Mouse (Mus musculus) spleen, postnatal 36 days (tissue): Measurements from ENCODE around the gene Lipn.

Source experiments
- DNase-seq, 2 experiments: peaks; one replicate each; pipeline ENCODE4 v3.0.0; 2022; ENCODE audit warnings: low spot score in 2 of 2, mixed read lengths in 1 of 2

Gene Lipn

DNA sequence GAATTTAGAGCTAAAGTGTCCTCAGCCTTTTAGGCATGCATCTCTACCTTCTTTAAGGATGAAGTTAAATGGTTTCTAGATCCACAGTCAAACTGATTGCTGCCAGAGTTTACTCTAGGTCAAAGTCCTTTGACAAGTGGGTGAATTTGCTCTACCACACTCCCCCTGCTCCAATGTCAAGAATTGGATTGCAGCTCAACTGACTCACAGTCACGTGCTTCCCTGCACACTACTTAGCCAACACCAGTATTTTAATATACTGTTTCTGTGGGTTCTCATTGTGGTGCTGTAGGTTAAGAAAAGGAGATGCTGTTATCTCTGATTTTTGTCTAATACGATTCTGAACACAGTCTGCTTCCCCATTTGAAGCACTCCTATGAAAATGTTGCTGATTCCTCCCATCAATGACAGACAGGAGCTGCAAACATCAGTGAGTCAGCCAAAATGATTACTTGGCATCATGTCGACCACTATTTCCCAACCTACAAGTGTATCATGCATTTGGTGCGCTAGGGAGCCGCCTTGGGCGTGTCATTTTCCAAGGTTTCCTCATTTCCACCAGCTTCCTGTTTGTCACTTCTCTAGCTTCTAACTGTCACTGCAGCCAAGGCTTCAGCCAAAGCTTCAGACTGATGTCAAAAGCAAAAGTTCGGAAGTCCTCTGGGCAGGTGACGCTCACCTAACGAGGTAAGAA, at the start of gene Lipn:
Gene Lipn, plus strand, starts transcription at position 580 of the 694 bp plus-strand sequence.
- DNase-seq: no peak

DNA sequence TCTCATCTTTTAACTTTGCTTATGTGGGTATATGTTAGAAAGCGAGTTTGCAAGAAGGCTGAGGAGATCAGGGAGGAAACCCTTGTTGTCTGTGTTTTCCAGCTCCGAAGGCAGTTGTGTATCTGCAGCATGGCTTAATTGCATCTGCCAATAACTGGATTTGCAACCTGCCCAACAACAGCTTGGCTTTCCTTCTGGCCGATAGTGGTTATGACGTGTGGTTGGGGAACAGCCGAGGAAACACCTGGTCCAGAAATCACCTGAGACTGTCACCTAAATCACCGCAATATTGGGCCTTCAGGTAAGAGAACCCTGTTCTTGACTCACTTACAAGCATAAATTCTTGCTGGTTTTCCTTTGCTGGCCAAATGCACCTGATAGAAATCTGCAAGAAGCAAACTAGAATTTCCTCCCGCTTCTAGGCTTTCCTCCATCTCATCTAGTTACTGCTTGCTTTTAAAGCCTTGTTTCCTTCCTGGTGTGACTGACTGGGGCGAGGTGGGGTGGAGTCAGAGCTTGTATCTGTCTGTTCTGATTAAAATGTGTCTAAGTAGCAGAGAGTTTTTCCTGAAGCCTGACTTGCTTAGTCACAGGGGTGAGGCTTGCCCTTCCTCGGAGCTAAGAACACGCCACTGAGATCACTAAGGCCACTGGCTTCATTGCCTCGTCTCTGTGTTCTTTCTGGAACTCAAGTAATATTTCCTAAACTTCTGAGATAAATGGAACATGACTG, 45.6 kb upstream of the Lipn start:
- no peak for DNase-seq

DNA sequence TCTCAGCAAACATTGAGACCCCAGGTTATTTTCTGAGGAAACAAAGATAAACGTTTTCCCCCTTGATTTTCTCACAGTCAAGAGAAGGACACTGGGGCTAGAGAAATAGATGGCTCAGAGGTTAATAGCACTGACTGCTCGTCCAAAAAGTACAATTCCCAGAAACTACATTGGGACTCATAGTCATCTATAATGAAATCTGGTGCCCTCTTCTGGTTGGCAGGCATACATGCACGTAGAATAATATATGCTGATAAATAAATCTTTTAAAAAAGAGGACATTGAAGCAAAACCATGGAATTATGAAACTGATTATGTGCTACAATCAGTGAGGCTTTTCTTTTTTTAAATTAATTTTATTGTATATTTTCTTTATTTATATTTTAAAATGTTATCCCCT, 44.4 kb upstream of the Lipn start:
- no peak for DNase-seq

DNA sequence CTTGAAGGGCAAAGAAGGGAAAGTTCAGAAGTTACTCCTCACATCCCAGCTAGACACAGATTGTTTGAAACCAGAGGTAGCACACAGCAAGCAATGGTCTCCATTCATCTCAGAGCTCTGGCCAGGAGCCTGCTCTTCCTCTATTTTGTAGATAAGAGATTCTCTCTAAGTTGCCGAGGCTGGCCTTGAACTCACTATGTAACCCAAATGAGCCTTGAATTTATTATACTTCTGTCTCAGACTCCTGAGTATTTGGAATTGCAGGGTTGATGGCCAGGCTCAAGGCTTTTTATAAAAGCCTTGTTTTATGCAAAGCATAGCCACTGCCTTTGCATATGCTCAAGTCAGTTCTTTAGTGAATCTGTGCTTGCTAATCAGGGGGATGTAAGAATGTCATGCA, 27.4 kb upstream of the Lipn start:
- no peak for DNase-seq

DNA sequence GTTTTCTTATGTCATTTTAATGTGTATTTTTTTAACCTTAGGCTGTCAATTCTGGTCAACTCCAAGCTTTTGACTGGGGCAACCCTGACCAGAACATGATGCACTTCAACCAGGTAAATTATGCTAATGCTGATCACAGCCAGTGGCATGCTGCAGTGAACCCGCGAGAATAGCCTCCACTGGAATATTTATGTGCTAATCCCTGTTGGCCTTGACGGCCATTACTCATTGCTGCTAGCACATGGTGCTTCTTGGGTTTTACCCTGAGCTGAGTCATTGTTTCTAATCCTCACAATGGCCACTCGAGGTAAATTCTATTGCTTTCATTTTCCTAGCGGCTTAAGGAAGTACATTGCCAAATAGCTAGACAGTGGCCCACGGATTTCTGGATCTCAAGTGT, 24.1 kb upstream of the Lipn start:
- no peak for DNase-seq

DNA sequence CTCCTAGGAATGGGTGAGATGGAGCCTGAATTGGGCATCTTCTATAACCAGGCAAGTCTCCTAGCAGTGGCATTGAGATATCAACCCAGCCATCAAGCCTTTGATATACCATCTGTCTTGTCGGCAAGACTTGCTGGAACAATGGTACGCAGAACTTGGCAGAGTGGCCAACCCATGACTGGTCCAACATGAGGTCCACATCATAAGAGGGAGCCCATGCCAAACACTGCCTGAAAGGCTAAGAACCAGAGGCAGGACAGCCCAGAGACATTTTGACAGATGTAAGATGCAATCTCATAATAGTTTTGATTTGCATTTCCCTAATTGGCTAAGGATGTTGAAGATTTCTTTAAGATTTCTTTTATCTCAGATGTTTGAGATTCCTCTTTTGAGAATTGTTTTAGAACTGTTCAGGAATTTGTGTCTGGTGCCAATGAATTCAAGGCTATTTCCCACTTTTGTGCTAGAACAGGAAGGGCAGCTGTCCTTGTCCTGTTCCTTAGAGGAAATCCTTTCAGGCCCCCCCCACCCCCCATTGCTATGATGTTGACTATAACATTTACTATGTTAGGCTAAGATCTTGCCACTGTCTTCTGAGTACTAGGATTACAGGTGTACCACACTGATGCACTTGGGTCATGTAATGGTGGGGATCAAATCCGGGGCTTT, 17.7 kb upstream of the Lipn start:
- no peak for DNase-seq

DNA sequence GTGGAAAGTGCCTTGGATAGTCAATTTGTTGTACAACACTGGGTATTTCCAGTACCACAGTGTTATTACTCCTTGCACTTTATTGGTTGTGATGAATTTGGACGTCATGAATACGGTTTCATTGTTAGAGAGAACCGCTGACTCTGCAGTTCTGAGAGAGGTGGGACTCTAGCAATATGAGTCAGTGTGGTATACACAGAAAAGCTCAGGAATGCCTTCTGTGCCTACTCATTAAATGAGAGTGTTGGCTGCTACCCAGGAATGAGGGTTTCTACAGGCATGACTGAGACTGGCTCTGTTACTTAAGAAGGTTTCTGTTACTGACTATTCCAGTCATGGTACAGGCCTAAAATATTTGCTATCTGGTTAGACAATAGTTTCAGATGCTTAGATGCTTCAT, 15.7 kb upstream of the Lipn start:
- DNase-seq: no peak

DNA sequence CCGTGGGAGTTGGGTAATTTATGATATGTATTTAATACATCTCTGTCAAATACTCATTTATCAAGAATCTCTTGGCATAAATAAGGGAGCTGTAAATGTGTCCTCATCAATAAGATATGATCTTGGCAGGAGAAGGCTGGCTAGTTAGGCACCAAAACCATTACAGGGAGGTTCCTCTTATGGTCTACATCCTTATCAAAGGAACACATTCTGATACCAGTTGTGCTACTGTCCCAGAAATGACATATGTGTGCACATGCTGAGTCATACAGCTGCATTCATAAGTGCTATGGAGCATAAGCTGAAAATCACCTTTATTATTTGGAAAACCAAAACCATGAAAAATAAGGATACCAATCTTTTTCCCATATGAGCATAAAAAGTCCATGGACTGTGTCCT, 3.6 kb upstream of the Lipn start:
- DNase-seq: no peak

DNA sequence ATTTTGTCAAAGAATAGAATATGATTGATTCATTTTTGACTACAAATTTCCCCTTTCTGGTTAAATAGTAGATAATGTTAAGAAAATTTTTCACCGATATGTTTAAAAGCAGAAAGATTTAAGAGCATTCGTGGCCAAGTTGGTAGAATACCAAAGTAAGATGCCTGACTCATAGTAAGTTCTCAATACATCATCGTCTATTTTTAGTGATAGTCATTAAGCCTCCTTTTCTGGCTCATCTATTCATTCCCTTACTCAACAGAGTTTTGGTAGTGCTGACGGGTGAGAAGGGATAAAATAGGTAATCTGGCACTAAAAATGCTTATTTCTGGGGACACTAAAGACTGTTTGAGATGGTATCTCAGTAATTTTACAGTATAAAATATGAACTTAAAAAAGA, 3.1 kb upstream of the Lipn start:
- no peak for DNase-seq

DNA sequence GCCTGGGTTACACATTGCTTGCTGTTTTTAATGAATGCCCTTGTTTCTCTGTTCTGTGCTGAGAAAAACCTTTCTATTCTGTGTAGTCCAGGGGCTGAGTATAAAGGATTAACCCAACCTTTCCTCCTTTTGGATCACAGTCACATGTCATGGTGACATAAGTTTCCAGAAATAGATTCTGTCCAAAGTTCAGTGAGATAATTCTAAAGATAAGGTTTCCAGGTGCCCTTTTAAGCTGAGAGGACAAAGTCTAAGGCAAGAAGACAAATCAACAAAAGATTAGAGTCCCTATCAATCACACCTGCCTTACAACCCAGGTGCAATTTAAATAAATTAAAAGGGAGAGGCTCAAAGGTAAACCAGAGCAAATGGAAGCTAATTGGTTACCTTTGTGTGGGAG, 7.1 kb downstream of the Lipn start:
- DNase-seq: no peak

DNA sequence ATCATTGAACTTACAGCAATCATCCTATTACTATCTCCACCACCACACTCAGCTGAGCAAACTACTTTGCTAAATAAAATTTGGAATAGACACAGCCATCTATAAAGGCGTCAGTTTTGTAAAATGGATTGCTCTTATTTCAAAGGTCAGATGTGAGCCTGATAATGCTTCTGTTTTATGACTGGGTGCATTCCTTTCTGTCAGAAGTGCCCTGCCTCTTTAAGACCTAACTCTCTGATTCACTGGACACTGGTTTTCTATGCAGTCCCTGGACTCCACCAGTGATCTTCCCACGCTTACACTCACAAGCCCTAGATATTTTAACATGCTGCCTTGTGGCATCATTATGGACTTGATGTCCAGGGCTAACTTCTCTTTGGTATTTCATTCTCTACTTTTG, 11.0 kb downstream of the Lipn start:
- no peak for DNase-seq

DNA sequence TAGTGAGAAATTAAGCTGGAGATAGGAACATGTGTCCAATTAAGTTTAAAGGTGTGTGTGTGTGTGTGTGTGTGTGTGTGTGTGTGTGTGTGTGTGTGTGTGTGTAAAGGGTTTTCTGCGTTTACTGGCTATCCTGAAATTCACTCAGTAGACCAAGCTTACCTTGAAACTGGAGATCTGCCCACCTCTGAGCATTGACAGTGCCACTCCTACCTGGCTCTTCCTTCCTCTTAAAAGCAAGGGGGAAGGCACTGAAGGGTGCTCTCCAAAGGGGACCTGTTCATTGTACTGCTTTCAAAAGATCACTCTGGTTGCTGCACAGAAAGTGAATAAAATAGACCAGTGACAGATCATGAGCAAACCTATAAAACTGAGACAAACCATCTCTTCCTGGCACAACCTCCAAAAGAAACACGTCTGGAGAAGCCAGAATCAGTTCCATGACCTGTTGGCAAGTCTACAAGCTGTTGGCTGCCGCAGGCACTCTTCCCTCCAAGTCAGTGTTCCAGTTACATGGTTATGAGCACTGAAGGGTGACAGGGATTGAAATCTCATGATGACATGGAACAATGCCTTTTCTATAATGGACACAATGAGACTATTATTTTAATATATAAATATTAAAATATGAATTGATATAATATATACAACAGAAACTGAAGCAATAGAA, 22.0 kb downstream of the Lipn start:
- no peak for DNase-seq

DNA sequence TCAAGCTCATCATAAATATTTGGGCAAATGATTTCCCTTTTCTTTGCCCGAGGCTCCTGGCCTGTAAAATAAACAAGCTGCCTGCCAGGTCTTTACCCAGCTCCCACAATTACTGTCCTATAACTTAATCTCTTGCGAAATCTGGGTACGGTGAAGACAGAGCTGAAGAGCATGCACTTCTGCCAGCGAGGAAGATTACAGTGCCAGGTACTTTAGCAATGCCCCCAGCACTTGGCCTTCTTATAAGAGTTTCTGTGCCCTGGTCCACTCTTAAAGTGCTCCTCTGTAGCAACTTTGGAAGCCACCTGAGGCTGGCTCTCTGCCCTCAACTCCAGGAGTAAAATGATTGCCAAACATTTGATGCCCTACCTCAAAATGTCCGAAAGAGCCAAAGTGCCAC, 28.2 kb downstream of the Lipn start:
- no peak for DNase-seq

DNA sequence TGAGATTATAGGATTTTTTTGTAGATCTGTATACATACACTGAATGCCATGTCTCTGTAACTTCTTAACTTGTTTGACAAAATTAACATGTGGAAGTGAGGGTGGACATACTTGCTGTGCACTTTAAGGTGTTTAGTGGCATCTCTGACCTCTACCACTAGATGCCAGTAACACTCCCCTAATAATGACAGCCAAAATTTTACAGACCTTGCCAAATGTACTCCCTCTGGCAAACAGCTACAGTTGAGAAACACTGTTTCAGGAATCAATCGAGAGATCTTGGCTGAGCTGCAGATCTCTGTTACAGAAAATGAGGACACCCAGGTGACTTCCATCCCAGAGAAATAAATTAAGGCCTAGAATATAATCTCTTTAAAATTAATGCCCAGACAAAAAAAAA, 29.1 kb downstream of the Lipn start:
- no peak for DNase-seq

DNA sequence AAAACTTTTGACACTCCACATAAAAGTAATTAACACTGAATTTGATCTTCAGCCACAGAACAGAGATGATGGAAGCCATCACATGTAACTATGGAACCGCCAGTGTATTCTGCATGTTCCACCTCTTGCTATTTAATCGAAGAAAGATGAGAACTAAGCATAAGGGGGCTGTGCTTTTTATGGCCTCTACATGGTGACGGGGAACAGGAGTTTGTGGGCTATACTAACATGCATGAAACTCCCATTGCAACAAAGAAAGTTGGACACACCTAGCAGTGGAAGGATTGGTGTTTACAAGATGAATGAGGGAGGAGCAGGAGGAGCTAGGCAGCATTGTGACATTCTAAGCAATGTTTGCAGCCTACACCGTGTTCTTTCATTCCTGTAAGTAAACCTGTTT, 33.5 kb downstream of the Lipn start, which contains the start of gene Lipm:
Gene Lipm, plus strand, starts transcription at position 301 of the 400 bp plus-strand sequence.
- no peak for DNase-seq

DNA sequence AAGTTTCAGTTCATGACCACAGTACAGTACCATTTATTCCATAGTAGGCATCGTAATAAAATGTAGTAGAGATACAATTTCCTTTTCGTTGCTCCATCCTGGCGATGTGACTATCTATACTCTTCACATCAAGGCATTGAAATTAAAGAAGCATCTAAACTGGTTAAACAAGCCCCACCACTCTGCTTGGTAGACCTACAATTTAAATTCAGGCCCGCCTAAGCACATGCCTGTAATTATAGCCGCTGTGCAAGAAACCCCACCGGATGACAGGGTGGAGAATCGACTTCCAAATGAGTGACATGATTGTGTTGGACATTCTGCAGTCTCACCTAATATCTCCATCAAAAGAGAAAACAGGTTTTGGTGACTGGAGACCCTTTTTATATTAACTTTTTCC, 34.7 kb downstream of the Lipn start:
- no peak for DNase-seq

DNA sequence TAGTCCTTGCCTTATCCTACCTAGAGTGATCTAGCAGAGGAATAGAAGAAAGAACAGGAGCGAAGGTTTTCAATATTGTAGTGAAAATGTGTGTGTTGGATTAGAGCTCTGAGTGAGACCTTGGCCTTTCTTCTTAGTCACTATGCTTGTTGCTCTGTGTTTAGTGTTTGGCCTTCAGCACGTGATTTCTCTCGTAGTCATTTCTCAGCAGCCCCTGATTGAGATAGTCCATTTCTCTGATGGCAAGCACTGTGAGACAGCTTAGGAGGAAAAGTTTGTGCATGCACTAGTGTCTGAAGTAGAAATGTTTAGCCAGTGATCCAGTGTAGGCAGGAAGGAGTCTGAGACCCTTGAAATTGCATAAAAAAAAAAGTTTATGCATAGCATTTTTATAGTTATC, 37.7 kb downstream of the Lipn start:
- DNase-seq: no peak

DNA sequence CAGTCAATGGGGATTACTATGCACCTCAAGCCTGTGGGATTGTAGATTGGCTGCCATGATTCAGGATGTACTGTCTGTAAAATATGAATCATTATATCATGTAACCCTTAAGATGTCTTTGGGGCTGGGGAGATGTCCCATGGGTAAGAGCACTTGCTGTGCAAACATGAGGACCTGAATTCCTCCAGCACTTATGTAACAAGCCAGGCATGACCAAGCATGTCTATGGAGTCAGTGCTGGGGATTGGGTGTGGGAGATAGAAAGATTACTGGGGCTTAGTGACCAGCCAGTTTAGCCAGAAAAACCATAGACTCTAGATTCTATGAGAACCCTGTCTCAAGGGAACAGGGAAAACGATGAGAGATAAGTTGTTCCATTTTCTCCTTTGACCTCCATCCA, 51.9 kb downstream of the Lipn start:
- DNase-seq: no peak

DNA sequence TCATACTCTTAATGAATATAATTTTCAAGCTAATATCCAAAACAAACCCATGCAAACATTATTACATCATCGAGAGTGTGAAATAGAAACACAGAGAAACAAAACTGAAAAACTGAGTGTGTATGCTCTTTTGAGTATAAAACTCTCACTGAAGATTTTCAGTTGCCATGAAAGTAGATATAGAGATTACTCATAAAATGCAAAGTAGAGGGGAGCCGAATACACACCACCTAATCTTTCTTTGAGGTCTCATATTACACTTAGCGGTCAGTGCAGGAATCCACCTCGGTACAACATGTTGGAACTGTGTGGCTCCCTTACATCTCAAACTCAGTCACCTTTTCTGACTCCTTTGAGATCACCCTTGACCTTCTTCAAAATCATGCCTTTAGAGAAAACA, 52.5 kb downstream of the Lipn start:
- no peak for DNase-seq

DNA sequence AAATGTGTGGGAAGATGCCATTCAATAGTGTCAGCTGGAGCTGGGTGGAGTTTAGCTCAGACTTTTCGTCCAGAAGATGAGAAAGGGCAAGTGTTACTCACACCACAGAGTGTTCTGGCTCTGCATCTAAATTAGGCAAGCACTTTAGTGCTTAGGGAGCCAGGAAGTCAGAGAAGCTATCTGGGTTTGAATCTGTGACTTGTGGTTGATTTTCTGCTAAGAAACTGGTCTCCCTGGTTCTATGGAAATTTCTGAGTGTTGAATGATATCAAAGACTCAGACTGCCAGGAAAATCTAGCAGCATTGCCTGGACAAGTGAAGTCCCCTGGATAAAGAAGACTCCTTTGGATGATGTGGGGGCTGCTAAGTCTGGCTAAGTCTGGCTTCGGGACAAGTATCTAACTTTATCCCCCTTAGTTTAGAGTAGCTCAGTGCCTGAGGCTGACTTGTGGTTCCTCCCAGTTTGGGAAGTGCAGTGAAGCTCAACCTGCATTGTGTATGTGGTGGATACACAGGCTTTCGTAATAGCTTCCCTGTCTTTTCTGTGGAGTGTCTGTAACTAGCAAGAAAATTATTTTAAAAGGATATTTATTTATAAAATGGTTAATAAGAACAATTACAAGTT, 53.1 kb downstream of the Lipn start:
- no peak for DNase-seq
